Mouse (Mus musculus): ENCODE measurements around the gene Sphk1. TPM values are rescaled to one million over a fixed set of nuclear protein-coding genes. Genes with fewer than 3 reads are reported as not detected.

Gene Sphk1
- total RNA-seq, 2 experiments from 2014 or later = 0.36 to 1.7 TPM

DNA sequence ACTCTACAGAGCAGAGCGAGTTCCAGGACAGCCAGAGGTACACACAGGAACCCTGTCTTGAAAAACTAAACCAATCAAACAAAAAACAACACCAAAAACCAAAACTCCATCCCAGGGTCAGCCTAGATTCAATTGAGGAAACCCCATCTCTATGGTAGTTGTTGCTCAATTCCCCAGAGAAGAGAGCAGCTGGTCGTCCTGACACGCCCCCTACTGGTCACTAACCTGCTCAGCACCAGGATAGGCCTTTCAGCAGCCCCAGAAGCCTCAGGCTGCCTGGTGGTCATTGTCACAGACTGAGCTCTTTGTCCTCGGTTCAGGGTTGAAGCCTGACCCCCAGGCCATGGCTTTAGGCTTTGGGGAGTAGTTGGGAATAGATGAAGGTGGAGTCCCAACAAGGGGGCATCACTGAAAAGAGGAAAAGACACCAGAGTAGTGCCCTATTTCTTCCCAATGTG, 36.9 kb upstream of the Sphk1 start, which contains the start of gene Prpsap1:
Gene Prpsap1, minus strand, starts transcription at position 408 of the 458 bp plus-strand sequence.
- Histone ChIP-seq H3K27ac (peak within 1 kb of the TSS; percentile 58), H3K4me3 (no peak within 1 kb of the TSS)
- intact Hi-C loops (cut with DNase I) = no loop called here
- peak; percentile 68 for DNase-seq
- peak; percentile 72 for TF ChIP-seq CTCF (IDR thresholded peaks at IDR 0.05)

DNA sequence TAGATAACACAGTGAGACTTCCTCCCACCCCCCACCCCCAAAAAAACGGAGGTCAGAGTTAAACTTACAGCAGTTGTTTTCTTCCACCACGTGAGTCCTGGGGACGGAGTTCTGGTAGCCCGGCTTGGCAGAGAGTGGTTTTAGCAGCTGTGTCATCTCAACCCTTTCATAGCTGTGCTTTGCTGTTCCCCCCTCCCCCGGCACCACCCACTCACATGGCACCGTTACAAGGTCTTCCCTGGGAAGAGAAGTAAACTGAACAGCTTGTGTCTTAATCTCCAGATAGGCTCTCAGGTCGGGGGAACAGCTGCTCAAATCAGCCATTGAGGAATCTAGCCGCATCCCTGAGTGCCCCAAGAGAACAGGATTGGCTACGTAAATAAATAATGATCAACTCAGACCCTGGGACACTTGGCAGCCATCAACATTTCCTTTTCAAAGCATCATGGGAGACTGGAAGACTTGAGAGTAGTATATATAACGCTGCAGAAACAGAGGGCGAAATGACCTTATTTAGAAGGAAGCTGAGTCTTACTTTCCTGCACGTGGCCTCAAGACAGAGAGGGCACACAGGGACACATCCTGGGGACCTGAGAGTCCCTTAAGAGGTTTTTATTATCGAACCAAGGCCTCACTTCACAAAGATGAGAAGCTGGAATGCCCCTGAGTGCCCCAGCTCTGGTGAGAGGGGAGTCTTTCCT, 36.1 kb upstream of the Sphk1 start:
- Histone ChIP-seq H3K4me3 (no peak overlapping the region), H3K27ac (peak overlapping the region; percentile 58)
- DNase-seq = peak; percentile 57
- intact Hi-C loops (cut with DNase I) = no loop called here
- TF ChIP-seq CTCF (IDR thresholded peaks at IDR 0.05) = no peak

DNA sequence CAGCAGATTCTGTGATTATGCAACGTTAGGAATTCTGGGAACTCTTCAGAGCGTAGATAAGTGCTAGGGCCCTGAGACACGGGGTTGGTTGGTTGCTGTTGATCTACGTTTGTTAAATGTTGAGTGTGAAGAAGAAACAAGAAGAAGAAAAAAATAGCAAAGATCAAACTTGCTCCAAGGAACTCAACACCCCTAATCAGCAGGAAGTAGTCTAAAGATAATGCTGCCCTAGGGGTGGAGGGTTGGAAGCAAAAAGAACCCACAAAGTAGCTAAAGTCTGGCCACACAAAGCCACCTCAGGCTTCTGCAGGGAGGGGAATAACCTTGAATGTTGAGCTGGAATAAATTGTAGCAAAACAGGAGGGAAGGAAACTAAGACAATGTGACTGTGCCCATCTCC, 33.4 kb upstream of the Sphk1 start:
- no peak for DNase-seq
- no peak for TF ChIP-seq CTCF (IDR thresholded peaks at IDR 0.05)
- no peak overlapping the region for H3K4me3 ChIP-seq
- no peak overlapping the region for H3K27ac ChIP-seq
- intact Hi-C loops (cut with DNase I) = no loop called here

DNA sequence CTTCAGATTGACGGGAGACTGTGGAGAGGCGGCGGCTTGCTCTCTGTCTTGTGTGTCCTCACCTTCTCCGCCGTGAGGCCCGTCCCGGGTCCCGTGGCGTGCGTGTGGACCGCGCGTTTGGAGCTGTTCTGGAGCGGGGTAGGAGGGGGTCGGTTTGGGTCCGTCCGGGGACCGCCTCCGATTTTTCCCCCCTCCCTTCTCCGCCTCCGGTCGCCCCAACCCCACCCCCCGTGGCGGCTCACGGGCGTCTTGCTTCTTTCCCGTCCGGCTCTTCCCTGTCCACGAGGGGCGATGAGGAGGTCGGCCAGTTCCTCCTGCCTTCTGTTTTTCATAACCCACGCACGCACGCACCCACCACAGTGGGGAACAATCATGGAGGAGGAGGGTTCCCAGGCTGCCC, 32.1 kb upstream of the Sphk1 start:
- DNase-seq = no peak
- Histone ChIP-seq H3K27ac (no peak overlapping the region), H3K4me3 (no peak overlapping the region)
- intact Hi-C loops (cut with DNase I) = no loop called here
- no peak for TF ChIP-seq CTCF (IDR thresholded peaks at IDR 0.05)

DNA sequence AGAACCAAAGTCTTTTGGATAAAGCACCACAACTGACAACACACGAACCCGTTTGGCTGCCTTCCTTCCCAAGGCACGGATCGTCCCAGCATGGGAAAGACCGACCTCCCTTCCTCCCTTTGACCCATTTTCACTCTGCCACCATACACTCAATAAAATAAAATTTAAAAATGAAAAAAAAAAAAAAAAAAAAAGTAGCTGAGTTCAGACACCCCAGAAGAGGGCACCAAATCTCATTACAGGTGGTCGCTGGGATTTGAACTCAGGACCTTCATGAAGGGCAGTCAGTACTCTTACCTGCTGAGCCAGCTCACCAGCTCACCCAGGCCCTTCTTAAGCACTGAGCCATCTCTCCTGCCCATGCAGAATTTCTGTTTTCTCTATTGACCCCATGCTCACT, 31.7 kb upstream of the Sphk1 start:
- H3K27ac ChIP-seq = no peak overlapping the region
- TF ChIP-seq CTCF (IDR thresholded peaks at IDR 0.05) = no peak
- intact Hi-C loops (cut with DNase I) = no loop called here
- H3K4me3 ChIP-seq = no peak overlapping the region
- DNase-seq = no peak

DNA sequence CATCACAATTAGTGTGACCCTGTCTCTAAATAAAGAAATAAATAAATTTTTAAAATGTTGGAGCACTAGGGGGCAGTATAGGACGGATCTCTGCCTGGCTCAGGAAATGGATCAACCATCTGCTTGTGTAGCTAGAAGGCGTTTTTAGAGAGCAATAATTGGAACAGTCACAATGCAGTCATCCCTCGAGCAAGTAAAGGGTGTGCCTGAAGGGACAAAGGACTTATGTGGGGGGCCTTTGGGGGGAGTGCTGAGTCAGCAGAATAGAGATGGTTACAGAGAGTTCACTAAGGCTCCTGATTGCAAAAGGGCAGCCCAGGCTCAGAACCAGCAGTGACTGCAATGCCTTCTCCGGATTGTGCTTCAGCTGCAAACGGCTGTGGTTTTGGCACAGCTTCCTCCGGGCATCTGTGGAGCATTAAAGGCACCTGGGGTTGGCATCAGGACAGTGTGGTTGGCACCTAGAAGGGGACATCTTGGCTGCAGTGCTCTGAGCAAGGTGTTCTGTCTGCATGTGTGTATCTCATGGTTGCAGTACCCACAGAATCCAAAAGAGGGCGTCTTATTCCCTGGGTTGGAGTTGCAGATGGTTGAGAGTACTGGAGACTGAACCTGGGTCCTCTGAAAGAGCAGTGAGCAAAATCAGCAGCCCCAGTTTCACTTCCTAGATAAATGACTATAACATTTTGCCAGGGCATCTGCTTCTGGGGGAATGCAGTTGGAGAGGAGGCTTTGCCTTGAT, 29.5 kb upstream of the Sphk1 start:
- Histone ChIP-seq H3K27ac (no peak overlapping the region), H3K4me3 (no peak overlapping the region)
- intact Hi-C loops (cut with DNase I) = loop anchor here (1.0 to 5.0 kb wide), 2 partner anchors 33 to 126 kb away; partner anchors contain the start of gene Rhbdf2
- DNase-seq = peak; percentile 34
- TF ChIP-seq CTCF (IDR thresholded peaks at IDR 0.05) = peak; percentile 65

DNA sequence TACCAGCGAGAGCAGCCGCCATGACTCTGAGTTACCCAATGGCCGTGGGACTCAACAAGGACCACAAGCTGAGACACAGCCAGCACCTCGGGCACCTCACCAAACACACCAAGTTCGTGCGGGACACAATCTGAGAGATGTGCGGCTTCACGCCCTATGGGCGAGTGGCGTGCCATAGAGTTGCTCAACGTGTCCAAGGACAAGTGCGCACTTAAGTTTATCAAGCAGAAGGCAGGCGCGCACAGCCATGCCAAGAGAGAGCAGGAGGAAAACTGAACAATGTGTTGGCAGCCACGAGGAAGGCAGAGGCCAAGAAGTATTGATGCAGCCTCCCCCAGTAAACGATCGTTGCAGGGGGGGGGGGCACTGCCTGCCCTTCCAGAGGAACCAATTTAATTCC, 26.2 kb upstream of the Sphk1 start:
- DNase-seq = no peak
- TF ChIP-seq CTCF (IDR thresholded peaks at IDR 0.05) = no peak
- Histone ChIP-seq H3K4me3 (no peak overlapping the region), H3K27ac (no peak overlapping the region)
- intact Hi-C loops (cut with DNase I) = loop anchor here (5.0 kb wide), 1 partner anchor 123 kb away; the partner anchor contains the start of gene Rhbdf2

DNA sequence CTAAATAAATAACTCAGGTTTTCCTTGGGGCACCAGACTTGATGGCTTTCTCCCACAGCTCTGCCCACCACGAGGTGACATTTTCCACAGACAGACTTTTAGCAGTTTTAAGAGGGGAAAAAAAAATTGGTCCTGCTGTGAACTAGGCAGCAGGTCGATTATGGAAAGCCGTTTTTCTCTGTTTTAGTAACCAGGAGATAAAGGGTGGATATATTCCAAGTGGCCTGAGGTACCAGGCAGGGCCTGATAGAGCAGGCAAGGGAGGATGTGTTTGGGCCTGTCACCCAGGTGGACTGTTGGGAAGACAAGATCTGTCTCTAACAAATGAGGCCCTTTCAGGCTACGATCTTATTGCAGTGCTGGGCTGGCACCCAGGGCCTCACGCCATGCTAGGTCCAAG, 25.2 kb upstream of the Sphk1 start:
- no peak overlapping the region for H3K27ac ChIP-seq
- no peak overlapping the region for H3K4me3 ChIP-seq
- intact Hi-C loops (cut with DNase I) = no loop called here
- no peak for TF ChIP-seq CTCF (IDR thresholded peaks at IDR 0.05)
- DNase-seq = no peak

DNA sequence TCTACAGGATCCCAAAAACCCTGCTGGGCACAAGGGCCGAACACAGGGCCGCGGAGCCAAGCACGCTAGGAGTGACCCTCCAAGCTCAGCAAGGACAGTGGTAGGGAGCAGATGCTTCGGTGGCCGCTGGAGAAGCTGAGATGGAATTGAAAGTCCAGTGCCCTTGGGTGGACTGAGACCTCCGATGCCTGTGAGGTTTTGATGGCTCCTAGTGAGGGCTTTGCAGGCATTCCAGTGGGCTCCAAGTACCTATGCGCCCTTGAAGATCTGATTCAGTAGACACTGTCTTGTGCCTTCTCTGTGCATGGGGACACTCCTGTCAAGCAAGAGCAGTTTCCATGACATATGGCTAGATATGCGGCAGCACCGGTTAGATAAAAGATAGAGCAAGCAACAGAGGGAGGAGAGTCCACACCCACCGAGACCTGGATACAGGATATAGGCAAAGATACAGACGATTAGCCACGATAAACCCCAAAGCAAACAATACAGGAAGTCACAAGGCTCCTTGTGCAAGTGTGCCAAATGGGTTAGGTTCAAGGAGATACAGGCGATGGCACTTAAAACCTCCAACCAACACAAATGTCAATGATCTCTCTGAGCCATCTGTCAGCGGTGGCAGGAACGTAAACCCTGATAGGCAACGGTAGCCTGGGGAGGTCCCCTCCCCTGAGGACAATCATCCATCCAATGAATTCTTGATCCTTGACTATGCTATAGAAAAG, 24.4 kb upstream of the Sphk1 start:
- Histone ChIP-seq H3K4me3 (no peak overlapping the region), H3K27ac (no peak overlapping the region)
- no peak for TF ChIP-seq CTCF (IDR thresholded peaks at IDR 0.05)
- DNase-seq = no peak
- intact Hi-C loops (cut with DNase I) = no loop called here

DNA sequence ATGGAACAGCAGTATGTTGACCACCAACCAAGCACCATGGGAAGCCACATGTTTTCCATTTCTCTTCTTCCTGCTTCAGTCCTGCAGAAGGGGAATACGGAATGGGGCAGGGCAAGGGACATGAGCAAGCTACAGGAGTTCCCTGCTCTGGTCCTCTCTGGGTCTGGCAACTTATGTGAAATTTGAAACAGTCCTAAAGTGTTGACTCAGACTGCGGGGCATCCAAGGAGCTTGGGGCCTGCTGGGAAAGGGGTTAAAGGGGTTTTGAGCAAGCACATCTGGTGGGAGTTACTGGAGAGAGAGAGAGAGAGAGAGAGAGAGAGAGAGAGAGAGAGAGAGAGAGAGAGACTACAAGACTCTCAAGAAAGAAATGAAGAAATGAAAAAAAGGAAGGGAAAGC, 22.0 kb upstream of the Sphk1 start:
- DNase-seq = no peak
- Histone ChIP-seq H3K4me3 (no peak overlapping the region), H3K27ac (no peak overlapping the region)
- intact Hi-C loops (cut with DNase I) = no loop called here
- no peak for TF ChIP-seq CTCF (IDR thresholded peaks at IDR 0.05)

DNA sequence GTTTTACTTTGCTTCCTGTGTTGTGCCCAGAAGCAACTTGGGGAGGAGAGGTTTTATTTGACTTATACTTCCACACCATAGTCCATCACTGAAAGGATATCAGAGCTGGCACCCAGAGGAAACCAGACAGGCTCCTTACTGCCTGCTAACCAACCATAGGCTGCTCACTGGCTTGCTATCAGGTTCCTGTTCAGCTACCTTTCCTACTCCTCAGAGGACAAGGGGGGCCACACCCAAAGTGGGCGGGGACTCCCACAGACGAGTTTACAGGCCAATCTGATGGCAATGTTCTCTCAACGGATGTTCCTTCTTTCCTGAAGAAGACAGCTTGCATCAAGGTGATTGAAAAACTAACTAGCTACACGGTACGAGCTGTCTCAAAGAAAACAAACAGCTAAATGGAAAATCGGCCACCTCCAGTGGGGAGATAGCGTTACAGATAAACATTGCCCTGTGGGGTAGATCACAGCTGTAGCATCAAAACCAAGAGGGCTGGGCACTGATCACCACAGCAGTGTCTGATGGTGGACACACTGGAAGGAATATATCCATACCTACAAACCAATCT, 19.3 kb upstream of the Sphk1 start:
- Histone ChIP-seq H3K4me3 (no peak overlapping the region), H3K27ac (no peak overlapping the region)
- intact Hi-C loops (cut with DNase I) = no loop called here
- TF ChIP-seq CTCF (IDR thresholded peaks at IDR 0.05) = no peak
- no peak for DNase-seq

DNA sequence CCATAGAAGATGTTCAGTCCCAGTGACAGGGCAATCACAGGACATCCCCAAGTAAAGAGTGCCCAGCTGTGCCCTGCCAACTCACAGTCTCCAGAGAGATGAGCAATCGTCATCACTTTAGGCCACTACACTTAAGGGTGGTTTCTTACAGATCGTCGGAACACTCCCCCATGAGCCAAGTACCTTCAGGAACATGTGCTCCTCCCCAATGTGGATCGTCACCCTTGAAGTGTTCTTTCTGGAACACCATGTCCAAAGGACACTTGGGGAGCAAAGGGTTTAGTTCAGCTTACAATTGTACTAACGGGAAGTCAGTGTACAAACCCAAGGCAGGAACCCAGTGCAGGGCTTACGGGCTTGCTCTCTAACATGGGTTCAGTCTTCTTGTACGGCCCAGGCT, 18.6 kb upstream of the Sphk1 start:
- Histone ChIP-seq H3K4me3 (no peak overlapping the region), H3K27ac (no peak overlapping the region)
- no peak for DNase-seq
- intact Hi-C loops (cut with DNase I) = no loop called here
- TF ChIP-seq CTCF (IDR thresholded peaks at IDR 0.05) = no peak
